Mouse (Mus musculus) lung, postnatal 4 days (tissue): ENCODE measurements around the gene Zdhhc9.

Source experiments
- DNase-seq, 2 experiments: peaks; one replicate each; pipeline ENCODE4 v3.0.0; 2021

Zdhhc9 gene

DNA sequence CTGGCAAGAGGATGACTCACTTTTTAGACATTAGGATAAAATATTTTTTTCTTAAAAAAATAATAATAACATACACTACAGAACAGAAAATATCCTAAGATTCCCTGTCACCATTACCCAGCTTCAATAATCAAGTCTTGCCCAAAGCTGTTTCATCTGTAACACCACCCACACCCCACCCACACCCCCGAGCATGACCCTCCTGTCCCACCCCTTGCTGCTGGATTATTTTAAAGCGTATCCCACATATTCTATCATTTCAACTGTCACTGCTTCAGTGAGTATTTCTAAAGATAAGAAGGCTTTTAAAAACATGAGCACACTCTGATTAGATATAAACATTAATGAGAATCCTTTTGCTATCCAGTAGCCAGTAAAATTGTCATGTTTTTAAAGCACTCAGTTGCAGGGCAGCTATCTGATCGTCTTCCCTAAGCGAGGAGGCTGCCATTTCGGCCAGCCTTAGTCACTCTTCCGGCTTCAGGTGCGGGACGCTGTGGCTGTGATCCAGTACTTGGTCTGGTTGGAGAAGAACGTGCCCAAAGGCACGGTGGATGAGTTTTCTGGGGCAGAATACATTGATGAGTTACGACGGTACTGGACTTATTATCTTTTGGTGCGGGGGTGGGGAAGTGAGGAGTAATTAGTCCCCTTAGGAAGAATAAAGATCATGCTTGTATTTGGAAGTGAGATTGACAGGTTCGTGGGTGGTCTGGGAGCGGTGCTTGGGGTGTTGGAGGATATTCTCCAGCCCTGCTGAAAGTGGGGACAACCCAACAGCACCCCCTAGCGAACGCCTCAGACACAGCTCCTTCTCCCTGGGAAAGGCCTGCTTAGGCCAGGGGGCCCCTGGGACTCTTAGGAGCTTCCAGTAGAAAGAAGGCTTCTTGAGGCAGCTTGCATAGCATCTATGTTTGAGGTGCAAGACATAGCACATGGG, 84.3 kb downstream of the Zdhhc9 start:
- peak; percentile 66 to 78 for DNase-seq
